Mouse (Mus musculus): ENCODE measurements around the gene Cdk12. TPM values are rescaled to one million over a fixed set of nuclear protein-coding genes. Genes with fewer than 3 reads are reported as not detected.

Gene Cdk12
- 16.0 and 16.2 TPM in 2 replicates for polyA plus RNA-seq (2012; rRNA removed)

GRCm38 (mm10) chr11:98202641-98203350, at the start of gene Cdk12:
Cdk12 (plus strand) TSS chr11:98203059.

GRCm38 (mm10) chr11:98192901-98193805, 9.7 kb upstream of the Cdk12 start, which contains the start of gene Med1:
Med1 (minus strand) TSS chr11:98193293.

Other genes with a start within 250 kb of the Cdk12 start
- 1.9 and 2.0 TPM in 2 replicates for gene Plxdc1, start 216.6 kb upstream of the Cdk12 start, polyA plus RNA-seq (2012; rRNA removed)
- gene Arl5c, start 206.9 kb upstream of the Cdk12 start, polyA plus RNA-seq (2012; rRNA removed) = 2.5 and 2.6 TPM in 2 replicates
- 66.5 and 74.5 TPM in 2 replicates for gene Cacnb1, start 180.0 kb upstream of the Cdk12 start, polyA plus RNA-seq (2012; rRNA removed)
- gene Rpl19, start 176.3 kb upstream of the Cdk12 start, polyA plus RNA-seq (2012; rRNA removed) = 1,228 and 1,257 TPM in 2 replicates
- gene Stac2, start 149.6 kb upstream of the Cdk12 start, polyA plus RNA-seq (2012; rRNA removed) = 3.4 and 5.6 TPM in 2 replicates
- 23.2 and 24.2 TPM in 2 replicates for gene Fbxl20, start 52.7 kb upstream of the Cdk12 start, polyA plus RNA-seq (2012; rRNA removed)
- gene Med1, start 9.8 kb upstream of the Cdk12 start, polyA plus RNA-seq (2012; rRNA removed) = 28.4 and 28.8 TPM in 2 replicates
- gene Neurod2, start 126.6 kb downstream of the Cdk12 start, polyA plus RNA-seq (2012; rRNA removed) = 66.9 and 87.9 TPM in 2 replicates
- gene Ppp1r1b, start 145.3 kb downstream of the Cdk12 start, polyA plus RNA-seq (2012; rRNA removed) = 35.9 and 57.7 TPM in 2 replicates
- gene Stard3, start 155.3 kb downstream of the Cdk12 start, polyA plus RNA-seq (2012; rRNA removed) = 57.5 and 63.6 TPM in 2 replicates
- gene Tcap, start 180.8 kb downstream of the Cdk12 start, polyA plus RNA-seq (2012; rRNA removed) = 0.31 and 3.6 TPM in 2 replicates
- gene Pnmt, start 183.4 kb downstream of the Cdk12 start, polyA plus RNA-seq (2012; rRNA removed) = 1.5 and 1.6 TPM in 2 replicates
- 10.6 and 11.1 TPM in 2 replicates for gene Pgap3, start 197.4 kb downstream of the Cdk12 start, polyA plus RNA-seq (2012; rRNA removed)
- 4.1 and 4.2 TPM in 2 replicates for gene Erbb2, start 209.4 kb downstream of the Cdk12 start, polyA plus RNA-seq (2012; rRNA removed)
- 186 and 206 TPM in 2 replicates for gene Mien1, start 235.9 kb downstream of the Cdk12 start, polyA plus RNA-seq (2012; rRNA removed)
- 1.9 and 2.1 TPM in 2 replicates for gene Grb7, start 243.3 kb downstream of the Cdk12 start, polyA plus RNA-seq (2012; rRNA removed)